Mouse (Mus musculus): ENCODE results near the gene Gm20532. TPM values are rescaled to one million over a fixed set of nuclear protein-coding genes. Genes with fewer than 3 reads are reported as not detected.

Gm20532 gene
- total and polyA plus RNA-seq, 3 experiments = 0.15 TPM; not detected in 2

GRCm38 (mm10) chr2:26634629-26635488 lies 48.4 kb downstream of the Gm20532 start (continued):
- TF ChIP-seq RAD21 (IDR thresholded peaks at IDR 0.05; ENCODE audit: low read depth, low read length) (no peak), CTCF (IDR thresholded peaks at IDR 0.05 in 2 of 3, conservative IDR thresholded peaks at IDR 0.05 in 1 of 3; ENCODE audit: control insufficient read depth in 1 of 3, insufficient read depth in 1 of 3, low read depth in 2 of 3, low read length in 3 of 3, poor library complexity in 1 of 3, severe bottlenecking in 1 of 3) (no peak), ZKSCAN1 (IDR thresholded peaks at IDR 0.05; ENCODE audit: low read depth, low read length) (no peak), KAT2A (conservative IDR thresholded peaks at IDR 0.05; ENCODE audit: low read depth, low read length) (no peak), GATA1 (IDR thresholded peaks at IDR 0.05; ENCODE audit: low read depth, low read length) (no peak), MXI1 (IDR thresholded peaks at IDR 0.05; ENCODE audit: low read depth, low read length) (no peak), USF1 (IDR thresholded peaks at IDR 0.05; ENCODE audit: low read depth, low read length) (no peak), E2F4 (IDR thresholded peaks at IDR 0.05; ENCODE audit: borderline replicate concordance, low read depth, low read length) (no peak), TCF12 (IDR thresholded peaks at IDR 0.05; ENCODE audit: low read depth, low read length) (no peak), MEF2A (IDR thresholded peaks at IDR 0.05; ENCODE audit: extremely low read depth, insufficient replicate concordance, low read depth, low read length, poor library complexity, severe bottlenecking) (no peak), MYC (IDR thresholded peaks at IDR 0.05; ENCODE audit: low read depth, low read length) (0 out of 2 replicates have a peak, but pooled peaks have one; percentile 40), ZC3H11A (IDR thresholded peaks at IDR 0.05; ENCODE audit: low read depth, low read length) (no peak), RCOR1 (IDR thresholded peaks at IDR 0.05; ENCODE audit: low read depth, low read length) (no peak)

DNA sequence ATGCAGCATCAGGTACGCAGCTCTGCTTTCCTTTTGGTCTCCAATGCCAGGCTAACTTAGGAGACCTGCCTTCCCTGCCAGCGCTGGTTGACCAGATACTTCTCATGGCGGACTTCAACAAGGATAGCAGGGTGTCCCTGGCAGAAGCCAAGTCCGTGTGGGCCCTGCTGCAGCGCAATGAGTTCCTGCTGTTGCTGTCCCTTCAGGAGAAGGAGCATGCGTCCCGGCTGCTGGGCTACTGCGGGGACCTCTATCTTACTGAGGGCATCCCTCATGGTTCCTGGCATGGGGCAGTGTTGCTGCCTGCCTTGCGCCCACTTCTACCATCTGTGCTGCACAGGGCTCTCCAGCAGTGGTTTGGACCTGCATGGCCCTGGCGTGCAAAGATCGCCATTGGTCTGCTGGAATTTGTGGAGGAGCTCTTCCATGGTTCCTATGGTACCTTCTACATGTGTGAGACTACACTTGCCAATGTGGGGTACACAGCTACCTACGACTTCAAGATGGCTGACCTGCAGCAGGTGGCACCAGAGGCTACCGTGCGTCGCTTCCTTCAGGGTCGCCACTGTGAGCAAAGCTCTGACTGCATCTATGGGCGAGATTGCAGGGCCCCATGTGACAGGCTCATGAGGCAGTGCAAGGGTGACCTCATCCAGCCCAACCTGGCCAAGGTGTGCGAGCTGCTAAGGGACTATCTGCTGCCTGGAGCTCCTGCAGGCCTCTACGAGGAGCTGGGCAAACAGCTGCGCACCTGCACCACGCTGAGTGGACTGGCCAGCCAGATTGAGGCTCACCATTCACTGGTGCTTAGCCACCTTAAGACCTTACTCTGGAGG lies 49.3 kb downstream of the Gm20532 start:
- DNase-seq (ENCODE audit: low read depth, low spot score) = peak; percentile 64
- H3K9ac ChIP-seq (ENCODE audit: control insufficient read depth, low read depth, low read length, poor library complexity, severe bottlenecking) = no peak overlapping the region
- H3K79me2 ChIP-seq (ENCODE audit: control insufficient read depth, insufficient read depth, low read length, poor library complexity) = peaks cover 25% of the 10 kb centered on the region
- peaks cover 14 to 17% of the 10 kb centered on the region in 2 experiments for H3K36me3 ChIP-seq (ENCODE audit: control insufficient read depth in 1 of 2, insufficient read depth in 2 of 2, low read length in 2 of 2)
- no peak overlapping the region for H3K27ac ChIP-seq (ENCODE audit: control insufficient read depth, low read depth, low read length)
- H3K9me3 ChIP-seq (replicated peaks; ENCODE audit: insufficient read depth, low read length) = no peaks in the 10 kb centered on the region
- H3K4me3 ChIP-seq (ENCODE audit: control insufficient read depth in 1 of 2, insufficient read depth in 1 of 2, low read depth in 2 of 2, low read length in 2 of 2) = no peak overlapping the region
- H3K4me1 ChIP-seq (ENCODE audit: control insufficient read depth in 1 of 2, insufficient read depth in 2 of 2, low read length in 2 of 2) = peaks cover 0 to 12% of the 10 kb centered on the region in 2 experiments; a peak in 2 of 4 replicates
- no peaks in the 10 kb centered on the region for H3K27me3 ChIP-seq (ENCODE audit: control insufficient read depth in 1 of 2, insufficient read depth in 2 of 2, low read length in 2 of 2)
- TF ChIP-seq HCFC1 (IDR thresholded peaks at IDR 0.05; ENCODE audit: low read depth, low read length) = no peak
- no peak for TF ChIP-seq USF1 (IDR thresholded peaks at IDR 0.05; ENCODE audit: low read depth, low read length)
- no peak for TF ChIP-seq SIN3A (IDR thresholded peaks at IDR 0.05; ENCODE audit: low read length)
- no peak for TF ChIP-seq MXI1 (IDR thresholded peaks at IDR 0.05; ENCODE audit: low read depth, low read length)
- TF ChIP-seq CHD2 (IDR thresholded peaks at IDR 0.05; ENCODE audit: low read length) = 0 out of 2 replicates have a peak, but pooled peaks have one; percentile 6
- TF ChIP-seq USF2 (IDR thresholded peaks at IDR 0.05; ENCODE audit: borderline replicate concordance in 1 of 2, insufficient read depth in 1 of 2, low read depth in 1 of 2, low read length in 2 of 2) = no peak
- TF ChIP-seq MYC (IDR thresholded peaks at IDR 0.05; ENCODE audit: low read depth, low read length) = peak; percentile 10; the same call in 1 of the 2 replicates
- TF ChIP-seq ELF1 (IDR thresholded peaks at IDR 0.05; ENCODE audit: low read depth, low read length) = no peak
- no peak for TF ChIP-seq MEF2A (IDR thresholded peaks at IDR 0.05; ENCODE audit: extremely low read depth, insufficient replicate concordance, low read depth, low read length, poor library complexity, severe bottlenecking)
- no peak for TF ChIP-seq UBTF (IDR thresholded peaks at IDR 0.05; ENCODE audit: borderline replicate concordance, insufficient read depth, low read depth, low read length)
- no peak for TF ChIP-seq BHLHE40 (IDR thresholded peaks at IDR 0.05; ENCODE audit: borderline replicate concordance, low read depth, low read length)
- TF ChIP-seq KAT2A (conservative IDR thresholded peaks at IDR 0.05; ENCODE audit: low read depth, low read length) = no peak
- no peak for TF ChIP-seq EP300 (IDR thresholded peaks at IDR 0.05; ENCODE audit: low read depth in 1 of 2, low read length in 2 of 2)
- TF ChIP-seq POLR2AphosphoS5 (IDR thresholded peaks at IDR 0.05; ENCODE audit: borderline replicate concordance, low read depth, low read length) = 0 out of 2 replicates have a peak, but pooled peaks have one; percentile 1
- no peak for TF ChIP-seq GABPA (IDR thresholded peaks at IDR 0.05; ENCODE audit: low read depth, low read length)
- no peak for TF ChIP-seq MAX (IDR thresholded peaks at IDR 0.05; ENCODE audit: low read length)
- TF ChIP-seq ZMIZ1 (IDR thresholded peaks at IDR 0.05; ENCODE audit: low read depth, low read length) = peak; percentile 22; the same call in 1 of the 2 replicates
- TF ChIP-seq MYB (IDR thresholded peaks at IDR 0.05; ENCODE audit: low read depth, low read length) = 0 out of 2 replicates have a peak, but pooled peaks have one; percentile 49
- no peak for TF ChIP-seq ETS1 (IDR thresholded peaks at IDR 0.05; ENCODE audit: low read depth, low read length)
- TF ChIP-seq ZNF384 (IDR thresholded peaks at IDR 0.05; ENCODE audit: low read depth, low read length) = no peak
- TF ChIP-seq SMC3 (IDR thresholded peaks at IDR 0.05; ENCODE audit: low read depth, low read length) = no peak; the same call in 1 of the 2 replicates
- TF ChIP-seq E2F4 (IDR thresholded peaks at IDR 0.05; ENCODE audit: borderline replicate concordance, low read depth, low read length) = no peak
